25 mouse cellular contexts compared by ENCODE assay signal in the genomic region with DNA sequence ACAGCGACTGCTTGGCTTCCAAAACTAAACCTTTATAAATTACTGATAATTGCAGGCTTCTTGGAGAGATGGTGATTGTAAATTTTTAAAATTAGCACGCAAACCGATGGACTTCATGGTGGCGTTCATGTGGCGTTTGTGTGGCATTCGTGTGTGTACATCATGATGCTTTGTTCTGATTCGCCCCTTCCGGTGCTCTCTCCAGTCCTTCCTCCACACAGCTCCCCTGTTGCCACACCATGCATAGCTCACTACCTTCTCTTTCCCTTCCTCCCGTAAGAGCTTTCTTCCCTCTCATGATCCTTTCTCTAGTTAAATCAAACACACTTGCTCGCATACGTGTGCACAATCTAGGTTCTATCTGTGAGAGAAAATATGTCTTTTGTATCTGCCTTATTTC.
"Had no signal": no experiment of that assay in that cellular context is flagged by ENCODE, and none has a peak within 500 bp of the region (broad histone marks: within the 10 kb centered on the region; RNA-seq: fewer than 3 reads in every experiment).

No protein-coding gene starts in this region.

- H3K27me3 ChIP-seq: heart, embryonic 13.5 days; heart, embryonic 15.5 days; hindbrain, embryonic 13.5 days; hindbrain, embryonic 15.5 days; limb, embryonic 12.5 days had no signal

- ATAC-seq: forebrain, postnatal 0 days; hindbrain, postnatal 0 days; intestine, embryonic 16.5 days had no signal

- H3K4me3 ChIP-seq: heart, adult 2 months; heart, embryonic 13.5 days; heart, embryonic 15.5 days; hindbrain, embryonic 13.5 days; hindbrain, embryonic 15.5 days; left cerebral cortex, adult 2 months; limb, embryonic 10.5 days; limb, embryonic 12.5 days had no signal

- DNase-seq: forebrain, postnatal 0 days; gastrocnemius, adult 2 months; gastrocnemius, postnatal 10 days; gastrocnemius, postnatal 25 days; heart, adult 11 months; heart, adult 2 months; heart, postnatal 14 days; heart, postnatal 36 days; kidney, adult 18-20 months; kidney, adult 8-10 months; kidney, postnatal 10 days; kidney, postnatal 25 days; kidney, postnatal 4 days; liver had no signal

- H3K4me1 ChIP-seq: hindbrain, embryonic 15.5 days; limb, embryonic 10.5 days; limb, embryonic 12.5 days had no signal

- H3K9me3 ChIP-seq: hindbrain, embryonic 15.5 days; limb, embryonic 10.5 days had no signal

- H3K9ac ChIP-seq: forebrain, postnatal 0 days; heart, embryonic 13.5 days; heart, embryonic 15.5 days; hindbrain, embryonic 13.5 days; hindbrain, embryonic 15.5 days; limb, embryonic 12.5 days had no signal

- H3K36me3 ChIP-seq: heart, embryonic 15.5 days; hindbrain, embryonic 15.5 days had no signal

- H3K27ac ChIP-seq: heart, adult 2 months; heart, embryonic 13.5 days; hindbrain, embryonic 13.5 days; hindbrain, embryonic 15.5 days; hindbrain, postnatal 0 days; left cerebral cortex, adult 2 months; limb, embryonic 10.5 days; limb, embryonic 12.5 days had no signal

- H3K4me2 ChIP-seq: heart, embryonic 11.5 days; heart, embryonic 13.5 days; heart, embryonic 15.5 days; hindbrain, embryonic 13.5 days; hindbrain, embryonic 15.5 days; limb, embryonic 12.5 days; liver, embryonic 11.5 days had no signal
